Mouse (Mus musculus) liver, postnatal 0 days (tissue): Measurements from ENCODE around the gene Tspan18.

ENCODE experiments used
- CTCF ChIP-seq: sonication (generic); IDR thresholded peaks from 2 replicates; pipeline ENCODE4 v1.5.1; 2016; ENCODE audit warnings: antibody characterized with exemption, low read depth
- EP300 ChIP-seq: IDR thresholded peaks from 2 replicates; pipeline ENCODE4 v1.6.1; 2016; ENCODE audit warnings: antibody characterized with exemption, low read depth, mild to moderate bottlenecking

DNA sequence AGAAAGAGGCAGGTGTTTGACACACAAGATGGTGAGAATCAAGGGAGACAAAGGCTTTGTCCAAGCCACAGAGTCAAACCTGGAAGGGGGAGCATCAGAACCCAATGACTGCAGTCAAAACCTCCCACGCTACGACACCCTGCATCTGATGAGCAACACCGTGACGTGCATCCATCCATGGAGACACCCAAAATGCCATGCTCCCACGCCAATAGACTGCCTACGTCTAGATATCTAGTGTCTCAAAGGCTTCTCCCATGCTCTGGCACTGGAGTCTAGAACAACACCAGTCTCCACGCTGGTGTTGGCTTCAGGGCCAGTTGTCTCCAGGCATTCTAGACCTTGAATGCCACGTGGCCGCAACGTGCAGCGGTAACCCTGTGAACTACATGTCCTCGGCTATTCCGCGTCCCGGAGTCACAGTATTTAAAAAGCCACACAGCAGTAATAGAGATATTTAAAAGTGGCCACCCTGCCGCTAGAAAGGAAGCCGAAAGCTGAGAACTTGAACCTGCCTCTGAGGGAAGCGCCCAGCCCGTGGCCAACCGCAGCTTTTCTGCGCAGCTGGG lies 15.4 kb downstream of the Tspan18 start:
- TF ChIP-seq CTCF (no peak), EP300 (no peak)
